Mouse (Mus musculus) E14TG2a.4 (cell line): Measurements from ENCODE around the gene Olfr1214.

Experiments
- CTCF ChIP-seq: conservative IDR thresholded peaks from 2 replicates; pipeline ENCODE4 v1.5.1; 2014; ENCODE audit warnings: low read length
- NANOG ChIP-seq: IDR thresholded peaks from 2 replicates; pipeline ENCODE4 v1.6.1; 2014; ENCODE audit warnings: borderline replicate concordance, low read length, mixed read lengths
- POU5F1 ChIP-seq: IDR thresholded peaks from 2 replicates; pipeline ENCODE4 v1.6.1; 2014; ENCODE audit warnings: low read length, borderline replicate concordance

DNA sequence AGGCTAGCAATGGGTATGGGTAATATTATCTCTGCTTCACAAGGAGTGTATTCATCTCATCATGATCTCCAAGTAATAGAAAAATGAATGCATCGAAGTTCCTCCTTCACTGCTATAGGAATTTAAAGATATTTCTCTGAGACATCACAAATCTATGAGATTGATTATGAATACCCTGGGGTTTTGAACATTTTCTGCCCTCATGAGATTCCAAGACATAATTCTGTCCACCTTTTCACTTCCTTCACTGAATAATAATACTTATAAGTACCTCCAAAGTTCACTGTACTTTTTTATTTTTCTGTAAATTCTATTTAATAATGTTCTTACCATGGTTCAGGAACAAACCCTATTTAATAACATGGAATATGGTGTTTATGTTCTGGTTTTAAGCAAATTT, 12.3 kb downstream of the Olfr1214 start, which contains the start of gene Gm13762:
- TF ChIP-seq CTCF (no peak), NANOG (no peak), POU5F1 (no peak)
